In the genomic region with DNA sequence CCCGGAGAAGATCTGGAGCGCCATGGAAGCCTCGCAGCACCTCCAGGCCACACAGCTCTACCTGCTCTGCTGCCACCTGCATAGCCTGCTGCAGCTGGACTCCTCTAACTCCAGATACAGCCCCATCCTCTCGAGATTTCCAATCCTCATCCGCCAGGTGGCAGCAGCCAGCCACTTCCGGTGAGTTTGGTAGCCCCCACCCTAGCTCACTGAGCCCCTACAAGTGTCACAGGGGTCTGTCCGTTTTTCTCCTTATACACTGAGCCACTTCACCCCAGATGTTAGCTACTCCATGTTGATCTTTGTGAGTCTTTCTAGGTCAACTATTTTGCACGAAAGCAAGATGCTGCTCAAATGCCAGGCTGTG, we compare ENCODE assay signal across 8 mouse cellular contexts. TPM values are rescaled to one million over a fixed set of nuclear protein-coding genes. Genes with fewer than 3 reads are reported as not detected.
DNase-seq lines count a peak whose midpoint lies in the region; ATAC-seq lines count a peak whose summit lies in the region.

No protein-coding gene starts in this region.

- no peak overlapping the region for H3K4me3 ChIP-seq in forebrain, embryonic 15.5 days
- no peak overlapping the region for H3K4me3 ChIP-seq in limb, embryonic 12.5 days (replicated peaks)
- no peak overlapping the region for H3K4me3 ChIP-seq in midbrain, embryonic 15.5 days

- peaks cover 57% of the 10 kb centered on the region for H3K4me1 ChIP-seq in forebrain, embryonic 15.5 days
- peaks cover 55% of the 10 kb centered on the region for H3K4me1 ChIP-seq in limb, embryonic 12.5 days (replicated peaks)
- H3K4me1 ChIP-seq in midbrain, embryonic 15.5 days = peaks cover 28% of the 10 kb centered on the region

- peak overlapping the region; percentile 93 for H3K27ac ChIP-seq in forebrain, embryonic 15.5 days (replicated peaks)
- peak overlapping the region; percentile 18; the same call in 1 of the 2 replicates for H3K27ac ChIP-seq in limb, embryonic 12.5 days
- H3K27ac ChIP-seq in midbrain, embryonic 15.5 days = no peak overlapping the region

- H3K9ac ChIP-seq in forebrain, embryonic 15.5 days (replicated peaks) = no peak overlapping the region
- no peak overlapping the region for H3K9ac ChIP-seq in limb, embryonic 12.5 days (replicated peaks)
- H3K9ac ChIP-seq in midbrain, embryonic 15.5 days = no peak overlapping the region

- peaks cover 51% of the 10 kb centered on the region for H3K36me3 ChIP-seq in forebrain, embryonic 15.5 days
- H3K36me3 ChIP-seq in limb, embryonic 12.5 days = peaks cover 55% of the 10 kb centered on the region
- H3K36me3 ChIP-seq in midbrain, embryonic 15.5 days (replicated peaks) = peaks cover 17% of the 10 kb centered on the region; the same call in 1 of the 2 replicates

- WGBS in forebrain, embryonic 15.5 days = 42% methylated on average over 8 of the region's 8 CpGs
- WGBS in limb, embryonic 12.5 days = 43% methylated on average over 8 of the region's 8 CpGs
- 45% methylated on average over 8 of the region's 8 CpGs for WGBS in midbrain, embryonic 15.5 days

- no peaks in the 10 kb centered on the region for H3K9me3 ChIP-seq in forebrain, embryonic 15.5 days
- H3K9me3 ChIP-seq in limb, embryonic 12.5 days = no peaks in the 10 kb centered on the region
- H3K9me3 ChIP-seq in midbrain, embryonic 15.5 days = no peaks in the 10 kb centered on the region

- no peak overlapping the region for H3K4me2 ChIP-seq in forebrain, embryonic 15.5 days (replicated peaks)
- H3K4me2 ChIP-seq in limb, embryonic 12.5 days = no peak overlapping the region
- no peak overlapping the region for H3K4me2 ChIP-seq in midbrain, embryonic 15.5 days

- no peak for ATAC-seq in forebrain, embryonic 15.5 days (replicated peaks)
- ATAC-seq in limb, embryonic 12.5 days (ENCODE audit: insufficient number of reproducible peaks, insufficient read depth, low FRiP score, low TSS enrichment, low read depth) = 0 out of 2 replicates have a peak, but pooled peaks have one; percentile 6
- peak; percentile 34 for ATAC-seq in midbrain, embryonic 15.5 days (replicated peaks)

- DNase-seq in heart, adult 11 months = peak; percentile 88
- no peak for DNase-seq in heart, adult 8-10 months (ENCODE audit: low spot score)
- peak; percentile 80 for DNase-seq in R1 (ENCODE audit: low read depth, low spot score)
- DNase-seq in natural killer cell, adult 2 months (ENCODE audit: low spot score in 2 of 2) = no peak
- DNase-seq in left cerebral cortex, adult 9 months (ENCODE audit: low spot score in 2 of 2) = no peak

- H3K27me3 ChIP-seq in forebrain, embryonic 15.5 days = no peaks in the 10 kb centered on the region
- no peaks in the 10 kb centered on the region for H3K27me3 ChIP-seq in limb, embryonic 12.5 days
- H3K27me3 ChIP-seq in midbrain, embryonic 15.5 days (replicated peaks) = no peaks in the 10 kb centered on the region

RNA-seq across cellular contexts. Expression of gene Slc39a11, which starts 2.0 kb away (rescaled TPM):
- 1 to 10 TPM; 2.8 to 4.4 (median 4.0) TPM for total RNA-seq in heart, adult 8-10 months (2022)
- polyA plus RNA-seq in forebrain, embryonic 15.5 days (2015; fragmentation: Nextera tagmentation; extraction: Ambion mirVana) = 39.6 and 42.2 TPM in 2 replicates
- 17.3 and 17.9 TPM in 2 replicates for polyA plus RNA-seq in limb, embryonic 12.5 days (2016; fragmentation: Nextera tagmentation; extraction: Ambion mirVana)
- polyA plus RNA-seq in midbrain, embryonic 15.5 days (2015; fragmentation: Nextera tagmentation; extraction: Ambion mirVana) = 33.9 and 35.3 TPM in 2 replicates

RNA-seq across cellular contexts. Expression of gene Cog1, which starts 2.9 kb away (rescaled TPM):
- total RNA-seq in heart, adult 8-10 months (2022) = 10 to 100 TPM; 21.0 to 26.0 (median 22.8) TPM
- polyA plus RNA-seq in forebrain, embryonic 15.5 days (2015; fragmentation: Nextera tagmentation; extraction: Ambion mirVana) = 36.9 and 37.6 TPM in 2 replicates
- 30.0 and 31.7 TPM in 2 replicates for polyA plus RNA-seq in limb, embryonic 12.5 days (2016; fragmentation: Nextera tagmentation; extraction: Ambion mirVana)
- polyA plus RNA-seq in midbrain, embryonic 15.5 days (2015; fragmentation: Nextera tagmentation; extraction: Ambion mirVana) = 39.8 and 40.7 TPM in 2 replicates

RNA-seq across cellular contexts. Expression of gene Fam104a, which starts 32.1 kb away (rescaled TPM):
- total RNA-seq in heart, adult 8-10 months (2022) = 10 to 100 TPM; 15.0 to 16.7 (median 15.8) TPM
- 47.1 and 47.2 TPM in 2 replicates for polyA plus RNA-seq in forebrain, embryonic 15.5 days (2015; fragmentation: Nextera tagmentation; extraction: Ambion mirVana)
- polyA plus RNA-seq in limb, embryonic 12.5 days (2016; fragmentation: Nextera tagmentation; extraction: Ambion mirVana) = 51.8 and 54.1 TPM in 2 replicates
- polyA plus RNA-seq in midbrain, embryonic 15.5 days (2015; fragmentation: Nextera tagmentation; extraction: Ambion mirVana) = 42.9 and 43.1 TPM in 2 replicates

RNA-seq across cellular contexts. Expression of gene D11Wsu47e, which starts 32.3 kb away (rescaled TPM):
- 1 to 10 TPM; 5.9 to 8.4 (median 6.8) TPM for total RNA-seq in heart, adult 8-10 months (2022)
- 25.2 and 27.6 TPM in 2 replicates for polyA plus RNA-seq in forebrain, embryonic 15.5 days (2015; fragmentation: Nextera tagmentation; extraction: Ambion mirVana)
- 23.7 and 25.8 TPM in 2 replicates for polyA plus RNA-seq in limb, embryonic 12.5 days (2016; fragmentation: Nextera tagmentation; extraction: Ambion mirVana)
- 30.3 and 30.7 TPM in 2 replicates for polyA plus RNA-seq in midbrain, embryonic 15.5 days (2015; fragmentation: Nextera tagmentation; extraction: Ambion mirVana)

RNA-seq across cellular contexts. Expression of gene Sstr2, which starts 32.7 kb away (rescaled TPM):
- not detected for total RNA-seq in heart, adult 8-10 months (2022)
- polyA plus RNA-seq in forebrain, embryonic 15.5 days (2015; fragmentation: Nextera tagmentation; extraction: Ambion mirVana) = 85.6 and 102 TPM in 2 replicates
- 0.76 and 0.78 TPM in 2 replicates for polyA plus RNA-seq in limb, embryonic 12.5 days (2016; fragmentation: Nextera tagmentation; extraction: Ambion mirVana)
- 15.5 and 20.5 TPM in 2 replicates for polyA plus RNA-seq in midbrain, embryonic 15.5 days (2015; fragmentation: Nextera tagmentation; extraction: Ambion mirVana)

Comparison
In these comparisons a context has a peak if more than half of its experiments do, and no peak if none do; other contexts are left out.
1. DNase-seq: peak in heart, adult 11 months (single experiment) and R1 (single experiment); none in heart, adult 8-10 months (single experiment), natural killer cell, adult 2 months (0 of 2) and left cerebral cortex, adult 9 months (0 of 2).